Mouse (Mus musculus): Measurements from ENCODE around the gene Arfgef3. TPM values are rescaled to one million over a fixed set of nuclear protein-coding genes. Genes with fewer than 3 reads are reported as not detected.

The Arfgef3 gene
- total and polyA plus RNA-seq, 3 experiments: 0.28 to 11.0 (median 0.50) TPM

DNA sequence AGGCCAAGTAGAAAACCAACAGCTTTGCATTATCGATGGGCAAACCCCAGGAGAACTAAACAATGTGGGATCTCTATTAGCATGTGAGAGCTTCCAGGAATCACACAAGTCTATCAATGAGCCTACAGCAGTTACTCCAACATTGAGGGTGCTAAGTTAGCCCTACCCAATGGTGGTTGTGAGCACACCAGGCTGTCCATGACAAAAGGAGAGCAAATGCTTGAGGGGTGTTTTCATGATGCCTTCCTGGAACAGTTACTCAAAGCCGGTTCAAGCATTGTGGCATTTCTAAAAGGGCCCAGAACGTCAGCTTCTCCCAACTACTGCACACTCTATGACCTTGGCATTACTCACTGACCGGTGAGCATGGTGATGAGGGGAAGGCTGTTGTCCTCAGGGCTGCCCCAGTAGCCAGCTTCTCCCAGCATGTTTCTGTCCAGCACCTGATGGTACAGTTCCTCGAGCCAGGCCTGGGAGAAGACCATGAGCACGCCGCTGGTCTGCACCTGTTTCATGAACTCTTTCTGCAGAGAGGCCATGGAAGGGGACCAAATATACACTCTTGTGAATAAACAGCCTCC is 109.3 kb downstream of the Arfgef3 start:
- no peaks in the 10 kb centered on the region for H3K9me3 ChIP-seq (replicated peaks; ENCODE audit: low read length)
- in situ Hi-C loops (cut with MboI; ENCODE audit: low pct_ligation_motif_present, low pct_unique_long_range_greater_than_20kb, low sequenced_read_pairs) (no loop called here), dilution Hi-C loops (cut with MboI; ENCODE audit: extremely low pct_ligation_motif_present, extremely low pct_unique_long_range_greater_than_20kb, low sequenced_read_pairs) (no loop called here)
- H3K4me2 ChIP-seq (ENCODE audit: insufficient read depth, low read depth, poor library complexity, severe bottlenecking): no peak overlapping the region
- no peak overlapping the region for H3K4me3 ChIP-seq (replicated peaks in 1 of 3; ENCODE audit: low read depth in 2 of 3, low read length in 2 of 3, poor library complexity in 1 of 3)
- no peak for TF ChIP-seq MAX (IDR thresholded peaks at IDR 0.05; ENCODE audit: low read length)
- TF ChIP-seq RAD21 (IDR thresholded peaks at IDR 0.05; ENCODE audit: low read depth, low read length): no peak
- TF ChIP-seq ZNF384 (IDR thresholded peaks at IDR 0.05; ENCODE audit: low read depth, low read length): no peak
- no peak for TF ChIP-seq JUN (IDR thresholded peaks at IDR 0.05; ENCODE audit: insufficient read depth, low read depth, low read length)
- no peak for TF ChIP-seq RCOR1 (conservative IDR thresholded peaks at IDR 0.05; ENCODE audit: low read depth, low read length)
- no peak for TF ChIP-seq MXI1 (IDR thresholded peaks at IDR 0.05; ENCODE audit: low read depth, low read length)
- no peak for TF ChIP-seq CHD1 (IDR thresholded peaks at IDR 0.05; ENCODE audit: low read depth, low read length)
- TF ChIP-seq POLR2A (IDR thresholded peaks at IDR 0.05; ENCODE audit: low read depth, low read length): no peak
- TF ChIP-seq TBP (conservative IDR thresholded peaks at IDR 0.05; ENCODE audit: low read depth, low read length): no peak
- TF ChIP-seq EP300 (IDR thresholded peaks at IDR 0.05; ENCODE audit: low read length): no peak
- no peak for TF ChIP-seq PAX5 (IDR thresholded peaks at IDR 0.05; ENCODE audit: low read length)
- no peak for TF ChIP-seq TCF12 (IDR thresholded peaks at IDR 0.05; ENCODE audit: low read depth, low read length)
- no peak for TF ChIP-seq ZC3H11A (IDR thresholded peaks at IDR 0.05; ENCODE audit: low read depth, low read length)
- no peak for TF ChIP-seq ELF1 (IDR thresholded peaks at IDR 0.05; ENCODE audit: low read depth, low read length)
- no peak for TF ChIP-seq UBTF (IDR thresholded peaks at IDR 0.05; ENCODE audit: low read depth, low read length)
- no peak for TF ChIP-seq BHLHE40 (IDR thresholded peaks at IDR 0.05; ENCODE audit: low read depth, low read length)
- no peak for TF ChIP-seq CHD2 (IDR thresholded peaks at IDR 0.05; ENCODE audit: low read length)
- no peak for TF ChIP-seq MAFK (IDR thresholded peaks at IDR 0.05; ENCODE audit: insufficient replicate concordance, low read length)
- no peak for TF ChIP-seq E2F4 (IDR thresholded peaks at IDR 0.05; ENCODE audit: insufficient replicate concordance, low read depth, low read length)
- no peak overlapping the region for H3K9ac ChIP-seq (ENCODE audit: insufficient read depth, low read depth)
- no peaks in the 10 kb centered on the region for H3K79me2 ChIP-seq (replicated peaks; ENCODE audit: control insufficient read depth, extremely low read depth, insufficient read depth, poor library complexity, severe bottlenecking)
- no peak for DNase-seq (ENCODE audit: extremely low read depth)
- H3K4me1 ChIP-seq (ENCODE audit: control insufficient read depth in 1 of 2, insufficient read depth in 2 of 2): no peaks in the 10 kb centered on the region
- H3K36me3 ChIP-seq (replicated peaks in 1 of 2; ENCODE audit: control insufficient read depth in 1 of 2, insufficient read depth in 1 of 2, low read length in 1 of 2): peaks cover 0 to 23% of the 10 kb centered on the region in 2 experiments
- no peak overlapping the region for H3K27ac ChIP-seq (ENCODE audit: insufficient read depth, low read depth)
- no peaks in the 10 kb centered on the region for H3K27me3 ChIP-seq (replicated peaks)

DNA sequence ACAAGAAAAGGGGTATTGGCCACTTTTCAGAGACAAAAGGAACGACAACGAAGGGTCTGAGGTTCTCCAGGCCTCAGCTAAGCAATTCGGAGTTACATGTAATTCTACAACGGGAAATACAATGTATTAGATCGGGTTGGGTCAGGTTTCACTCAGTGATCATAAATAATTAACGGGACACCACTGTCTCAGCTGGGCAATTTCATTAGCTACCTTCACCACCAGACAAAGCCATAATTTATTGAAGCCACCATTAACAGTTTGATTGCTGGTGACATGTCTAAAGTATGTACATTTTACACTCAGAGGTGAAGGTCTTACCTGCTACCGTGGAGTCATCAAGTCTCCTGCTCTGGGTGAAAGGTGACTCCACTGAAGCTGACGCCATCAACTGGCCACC is 113.3 kb downstream of the Arfgef3 start:
- Histone ChIP-seq H3K27ac (ENCODE audit: insufficient read depth, low read depth) (no peak overlapping the region), H3K9ac (ENCODE audit: insufficient read depth, low read depth) (no peak overlapping the region), H3K4me3 (replicated peaks in 1 of 3; ENCODE audit: low read depth in 2 of 3, low read length in 2 of 3, poor library complexity in 1 of 3) (no peak overlapping the region), H3K4me1 (ENCODE audit: control insufficient read depth in 1 of 2, insufficient read depth in 2 of 2) (peaks cover 0 to 8% of the 10 kb centered on the region in 2 experiments; a peak in 2 of 4 replicates), H3K4me2 (ENCODE audit: insufficient read depth, low read depth, poor library complexity, severe bottlenecking) (no peak overlapping the region), H3K79me2 (replicated peaks; ENCODE audit: control insufficient read depth, extremely low read depth, insufficient read depth, poor library complexity, severe bottlenecking) (no peaks in the 10 kb centered on the region), H3K36me3 (replicated peaks in 1 of 2; ENCODE audit: control insufficient read depth in 1 of 2, insufficient read depth in 1 of 2, low read length in 1 of 2) (peaks cover 0 to 30% of the 10 kb centered on the region in 2 experiments), H3K27me3 (replicated peaks) (no peaks in the 10 kb centered on the region), H3K9me3 (replicated peaks; ENCODE audit: low read length) (no peaks in the 10 kb centered on the region)
- DNase-seq (ENCODE audit: extremely low read depth): no peak
- in situ Hi-C loops (cut with MboI; ENCODE audit: low pct_ligation_motif_present, low pct_unique_long_range_greater_than_20kb, low sequenced_read_pairs): no loop called here
- no peak for TF ChIP-seq CHD1 (IDR thresholded peaks at IDR 0.05; ENCODE audit: low read depth, low read length)
- no peak for TF ChIP-seq UBTF (IDR thresholded peaks at IDR 0.05; ENCODE audit: low read depth, low read length)
- TF ChIP-seq POLR2A (IDR thresholded peaks at IDR 0.05; ENCODE audit: low read depth, low read length): no peak
- no peak for TF ChIP-seq HCFC1 (IDR thresholded peaks at IDR 0.05; ENCODE audit: low read depth, low read length)
- TF ChIP-seq CTCF (conservative IDR thresholded peaks at IDR 0.05 in 1 of 2, IDR thresholded peaks at IDR 0.05 in 1 of 2; ENCODE audit: low read depth in 2 of 2, low read length in 2 of 2): no peak
- TF ChIP-seq ZMIZ1 (IDR thresholded peaks at IDR 0.05; ENCODE audit: low read depth, low read length): no peak
- TF ChIP-seq RAD21 (IDR thresholded peaks at IDR 0.05; ENCODE audit: low read depth, low read length): no peak
- no peak for TF ChIP-seq MAFK (IDR thresholded peaks at IDR 0.05; ENCODE audit: insufficient replicate concordance, low read length)
- TF ChIP-seq RCOR1 (conservative IDR thresholded peaks at IDR 0.05; ENCODE audit: low read depth, low read length): no peak
- TF ChIP-seq IRF4 (IDR thresholded peaks at IDR 0.05; ENCODE audit: low read depth, low read length): no peak
- no peak for TF ChIP-seq POLR2AphosphoS2 (IDR thresholded peaks at IDR 0.05; ENCODE audit: low read depth, low read length)
- no peak for TF ChIP-seq ZC3H11A (IDR thresholded peaks at IDR 0.05; ENCODE audit: low read depth, low read length)
- TF ChIP-seq MXI1 (IDR thresholded peaks at IDR 0.05; ENCODE audit: low read depth, low read length): no peak
- dilution Hi-C loops (cut with MboI; ENCODE audit: extremely low pct_ligation_motif_present, extremely low pct_unique_long_range_greater_than_20kb, low sequenced_read_pairs): no loop called here

Data from CH12.LX (cell line).